In genomic region chr4:68953131-68953551, GRCm38 (mm10) we compare ENCODE assay signal across 8 mouse cellular contexts. TPM values are rescaled to one million over a fixed set of nuclear protein-coding genes. Genes with fewer than 3 reads are reported as not detected.
DNase-seq lines count a peak whose midpoint lies in the region; ATAC-seq and TF ChIP-seq lines count a peak whose summit lies in the region.

No protein-coding gene starts in this region.

- no peak overlapping the region for H3K9ac ChIP-seq in heart, embryonic 11.5 days (ENCODE audit: low read depth, low read length)
- H3K9ac ChIP-seq in intestine, postnatal 0 days (ENCODE audit: low read depth, low read length) = no peak overlapping the region
- H3K9ac ChIP-seq in stomach, embryonic 16.5 days (ENCODE audit: low read length) = no peak overlapping the region

- no peaks in the 10 kb centered on the region for H3K4me1 ChIP-seq in heart, embryonic 11.5 days (ENCODE audit: control insufficient read depth, insufficient read depth, low read length)
- H3K4me1 ChIP-seq in intestine, postnatal 0 days (replicated peaks; ENCODE audit: control insufficient read depth, insufficient read depth, low read length) = no peaks in the 10 kb centered on the region
- H3K4me1 ChIP-seq in stomach, embryonic 16.5 days (ENCODE audit: control insufficient read depth, insufficient read depth, low read length) = peaks cover 5% of the 10 kb centered on the region

- DNase-seq in heart, adult 18-20 months = no peak
- peak; percentile 29 for DNase-seq in right cerebral cortex, postnatal 25 days
- DNase-seq in right cerebral cortex, postnatal 36 days (ENCODE audit: low spot score in 2 of 2) = no peak
- DNase-seq in spleen, postnatal 36 days (ENCODE audit: low spot score in 2 of 2) = no peak
- DNase-seq in kidney, adult 11 months = no peak

- no peak overlapping the region for H3K27ac ChIP-seq in heart, embryonic 11.5 days (ENCODE audit: low read depth, low read length)
- H3K27ac ChIP-seq in intestine, postnatal 0 days (ENCODE audit: low read depth, low read length) = no peak overlapping the region
- no peak overlapping the region for H3K27ac ChIP-seq in stomach, embryonic 16.5 days (ENCODE audit: low read length)

- 9% methylated on average over 8 of the region's 8 CpGs for WGBS in heart, embryonic 11.5 days (ENCODE audit: insufficient replicate concordance)
- WGBS in intestine, postnatal 0 days = 14% methylated on average over 8 of the region's 8 CpGs
- 6% methylated on average over 8 of the region's 8 CpGs for WGBS in stomach, embryonic 16.5 days

- no peak for TF ChIP-seq CTCF in intestine, postnatal 0 days (IDR thresholded peaks at IDR 0.05; ENCODE audit: low read depth)

- H3K4me2 ChIP-seq in heart, embryonic 11.5 days = peak overlapping the region; percentile 86
- peak overlapping the region; percentile 68 for H3K4me2 ChIP-seq in intestine, postnatal 0 days (replicated peaks; ENCODE audit: low read depth)
- peak overlapping the region; percentile 82 for H3K4me2 ChIP-seq in stomach, embryonic 16.5 days (ENCODE audit: low read depth, low read length)

- peak overlapping the region; percentile 54 for H3K4me3 ChIP-seq in heart, embryonic 11.5 days (ENCODE audit: low read depth, low read length)
- 0 out of 2 replicates have a peak overlapping the region, but pooled peaks have one; percentile 39 for H3K4me3 ChIP-seq in intestine, postnatal 0 days (ENCODE audit: low read depth, low read length)
- peak overlapping the region; percentile 62 for H3K4me3 ChIP-seq in stomach, embryonic 16.5 days (replicated peaks; ENCODE audit: low read length)

- H3K36me3 ChIP-seq in heart, embryonic 11.5 days (ENCODE audit: control insufficient read depth, insufficient read depth, low read length) = no peaks in the 10 kb centered on the region
- no peaks in the 10 kb centered on the region for H3K36me3 ChIP-seq in intestine, postnatal 0 days (ENCODE audit: control insufficient read depth, insufficient read depth)
- no peaks in the 10 kb centered on the region for H3K36me3 ChIP-seq in stomach, embryonic 16.5 days (ENCODE audit: control insufficient read depth, insufficient read depth, low read length)

- H3K9me3 ChIP-seq in heart, embryonic 11.5 days (replicated peaks; ENCODE audit: control insufficient read depth, low read length) = no peaks in the 10 kb centered on the region
- H3K9me3 ChIP-seq in intestine, postnatal 0 days (ENCODE audit: control insufficient read depth) = no peaks in the 10 kb centered on the region
- H3K9me3 ChIP-seq in stomach, embryonic 16.5 days (replicated peaks; ENCODE audit: control insufficient read depth, low read length) = no peaks in the 10 kb centered on the region

- peaks cover 18% of the 10 kb centered on the region for H3K27me3 ChIP-seq in heart, embryonic 11.5 days (ENCODE audit: control insufficient read depth, insufficient read depth, low read length)
- H3K27me3 ChIP-seq in intestine, postnatal 0 days (replicated peaks; ENCODE audit: control insufficient read depth, insufficient read depth, low read length) = no peaks in the 10 kb centered on the region; the same call in 1 of the 2 replicates
- H3K27me3 ChIP-seq in stomach, embryonic 16.5 days (ENCODE audit: control insufficient read depth, insufficient read depth, low read length) = peaks cover 15% of the 10 kb centered on the region

- no peak for ATAC-seq in heart, embryonic 11.5 days (replicated peaks; ENCODE audit: insufficient number of reproducible peaks, low FRiP score, low TSS enrichment)
- no peak for ATAC-seq in intestine, postnatal 0 days
- no peak for ATAC-seq in stomach, embryonic 16.5 days (ENCODE audit: insufficient read depth, low FRiP score)

RNA-seq across cellular contexts. Expression of gene Brinp1, which starts 1.1 kb away (rescaled TPM):
- polyA plus RNA-seq in heart, embryonic 11.5 days (2014; fragmentation: Nextera tagmentation; extraction: Ambion mirVana) = 2.7 and 4.1 TPM in 2 replicates
- under 1 TPM in 1 of 2 experiments, not detected in 1; 0.18 TPM for total RNA-seq in heart, adult 18-20 months (2021)
- 0.95 and 1.2 TPM in 2 replicates for polyA plus RNA-seq in intestine, postnatal 0 days (2015; fragmentation: Nextera tagmentation; extraction: Ambion mirVana)
- 5.7 and 6.6 TPM in 2 replicates for polyA plus RNA-seq in stomach, embryonic 16.5 days (2015; fragmentation: Nextera tagmentation; extraction: Ambion mirVana)
